Mouse (Mus musculus) bone marrow macrophage, adult 2 months (primary cell): ENCODE data around the gene Cirbp.

Source experiments
- CTCF ChIP-seq: IDR thresholded peaks from 2 replicates; pipeline ENCODE4 v1.5.1; 2012; ENCODE audit warnings: low read depth, mild to moderate bottlenecking, low read length, moderate library complexity
- POLR2A ChIP-seq: IDR thresholded peaks from 2 replicates; pipeline ENCODE4 v1.6.1; 2012; ENCODE audit warnings: mild to moderate bottlenecking, low read depth, low read length, borderline replicate concordance

DNA sequence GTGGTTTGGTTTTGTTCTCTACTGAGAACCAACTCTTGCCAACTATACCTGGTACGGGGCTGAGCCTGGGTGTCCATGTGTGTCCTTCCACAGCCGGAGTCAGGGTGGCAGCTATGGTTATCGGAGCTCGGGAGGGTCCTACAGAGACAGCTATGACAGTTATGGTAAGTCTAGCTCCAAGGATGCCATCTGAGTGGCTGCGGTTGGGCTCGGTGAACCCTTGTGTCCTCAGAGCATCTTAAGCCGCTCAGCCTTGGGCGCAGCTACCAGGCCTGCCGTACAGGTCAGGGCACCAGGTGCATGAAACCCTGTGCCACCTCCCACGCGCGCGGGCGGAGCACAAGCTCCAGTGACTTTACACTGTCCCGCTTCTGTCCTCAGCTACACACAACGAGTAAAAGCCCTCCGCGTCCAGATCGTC is 4.8 kb downstream of the Cirbp start:
- TF ChIP-seq POLR2A (no peak), CTCF (no peak)
